Mouse (Mus musculus) heart, adult 2 months (tissue): ENCODE measurements around the gene Sdr39u1.
A peak's percentile ranks its signal among the peaks of the same experiment; 100 is the strongest.

Source experiments
- CTCF ChIP-seq: fragments of 200-600 bp; IDR thresholded peaks from 2 replicates; pipeline ENCODE4 v1.8.1; 2022; ENCODE audit warnings: antibody characterized with exemption, mild to moderate bottlenecking, moderate library complexity
- EP300 ChIP-seq: fragments of 200-500 bp; IDR thresholded peaks from 2 replicates; pipeline ENCODE4 v1.6.1; 2011; ENCODE audit warnings: low read depth, low read length, control low read depth; ENCODE audit not compliant: insufficient read depth
- POLR2A ChIP-seq: fragments of 200-500 bp; IDR thresholded peaks from 2 replicates; pipeline ENCODE4 v1.6.1; 2011; ENCODE audit warnings: mild to moderate bottlenecking, low read depth, low read length, control low read depth; ENCODE audit not compliant: insufficient read depth

DNA sequence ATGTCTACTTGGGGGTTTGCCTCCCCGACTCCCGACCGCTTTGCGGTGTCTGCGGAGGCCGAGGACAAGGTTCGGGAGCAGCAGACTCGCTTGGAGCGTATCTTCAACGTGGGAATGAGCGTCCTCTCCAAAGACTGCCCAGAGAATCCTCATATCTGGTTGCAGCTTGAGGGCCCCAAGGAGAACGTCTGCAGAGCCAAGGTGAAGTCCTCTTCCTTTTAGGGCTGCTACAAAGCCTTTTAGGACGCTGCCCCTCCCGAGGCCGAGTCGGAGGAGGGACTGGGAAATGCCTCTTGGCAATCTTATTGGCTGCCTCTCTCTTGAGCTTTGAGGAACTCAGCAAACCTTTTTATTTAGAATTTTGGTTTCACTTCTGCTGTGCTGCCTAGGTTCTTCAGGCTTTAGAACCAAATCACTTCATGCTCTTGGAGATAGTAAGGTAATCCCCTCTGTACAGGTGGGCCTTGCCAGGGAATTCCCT, 14.3 kb downstream of the Sdr39u1 start:
- TF ChIP-seq POLR2A = peak; percentile 65; the same call in 1 of the 2 replicates
- TF ChIP-seq CTCF = no peak
- no peak for TF ChIP-seq EP300
